Mouse (Mus musculus) large intestine, adult 2 months (tissue): ENCODE results near the gene Lnx2. TPM values are rescaled to one million over a fixed set of nuclear protein-coding genes. Genes with fewer than 3 reads are reported as not detected.

Source experiments
- DNase-seq: peaks from one replicate; pipeline ENCODE4 v3.0.0-alpha.2; 2012; ENCODE audit warnings: low read depth, low spot score
- WGBS: fragments of 180-500 bp; shearing (Covaris S2); methylation state at CpG from one replicate; pipeline ENCODE4 v1.1.7; 2018; 5-methylcytosine and 5-hydroxymethylcytosine counted together
- polyA plus RNA-seq: library from polyadenylated mRNA; depleted of rRNA; stranded (reverse); fragments of >200 nt; gene quantifications from 2 replicates; pipeline ENCODE4 v1.2.3, GENCODE M21; 2012

Lnx2 gene
- polyA plus RNA-seq, 1 experiment: 12.9 TPM

- WGBS: 84% methylated on average over 6 of the region's 6 CpGs
These were observed 22.1 kb downstream of the Lnx2 start for GRCm38 (mm10) chr5:147054328-147054727.

DNA sequence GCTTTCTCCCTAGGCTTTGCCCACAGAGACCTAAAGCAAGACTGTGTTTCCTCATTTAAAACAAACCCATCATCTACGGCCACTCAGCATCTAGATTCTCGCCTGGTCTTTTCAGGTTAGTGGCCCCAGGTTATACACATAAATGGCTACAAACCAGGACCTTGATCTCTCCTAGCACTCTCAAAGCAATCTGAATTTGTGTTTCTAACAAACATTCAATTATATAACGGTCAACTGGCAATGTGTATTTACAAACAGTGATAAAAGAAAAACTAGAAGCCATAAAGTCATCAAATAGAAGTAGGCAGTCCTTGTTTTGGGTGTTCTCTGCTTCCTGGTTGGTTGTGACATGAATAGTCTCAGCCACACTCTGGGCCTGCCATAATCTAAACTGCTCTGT is 22.9 kb downstream of the Lnx2 start:
- DNase-seq: peak; percentile 44
- 18% methylated on average over 3 of the region's 3 CpGs for WGBS

More at GRCm38 (mm10) chr5:147054328-147054727, 22.1 kb downstream of the Lnx2 start:
- DNase-seq: no peak

DNA sequence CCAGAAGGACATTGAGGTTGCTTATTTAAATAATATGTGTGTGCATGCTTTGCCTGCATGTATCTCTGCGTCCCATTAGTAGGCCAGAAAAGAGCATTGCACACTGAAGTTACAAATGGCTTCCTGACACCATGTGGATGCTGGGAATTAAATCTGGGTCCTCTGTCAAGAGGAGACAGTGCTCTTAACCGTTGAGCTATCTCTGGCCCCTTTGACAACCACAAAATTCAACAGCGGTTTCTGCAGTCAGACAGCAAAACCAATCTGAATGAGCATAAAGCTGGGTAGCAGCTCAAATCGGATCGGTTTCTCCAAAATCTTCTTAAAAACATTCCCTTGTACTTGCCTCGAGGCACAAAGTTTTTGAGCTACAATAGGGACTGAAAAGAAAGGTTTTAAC is 23.3 kb downstream of the Lnx2 start:
- DNase-seq: no peak
- 64% methylated on average over 6 of the region's 6 CpGs for WGBS

- DNase-seq: no peak
- WGBS: 88% methylated on average over 4 of the region's 4 CpGs
These were observed 24.2 kb downstream of the Lnx2 start for GRCm38 (mm10) chr5:147052309-147052558.

GRCm38 (mm10) chr5:147051500-147052308 is 24.7 kb downstream of the Lnx2 start:
- WGBS: 77% methylated on average over 29 of the region's 29 CpGs

GRCm38 (mm10) chr5:147050816-147051499 is 25.4 kb downstream of the Lnx2 start:
- WGBS: 75% methylated on average over 13 of the region's 13 CpGs
- no peak for DNase-seq

More at GRCm38 (mm10) chr5:147051500-147052308, 24.7 kb downstream of the Lnx2 start:
- DNase-seq: no peak

GRCm38 (mm10) chr5:147049544-147050209 is 26.7 kb downstream of the Lnx2 start:
- DNase-seq: no peak
- WGBS: 56% methylated on average over 19 of the region's 19 CpGs

DNA sequence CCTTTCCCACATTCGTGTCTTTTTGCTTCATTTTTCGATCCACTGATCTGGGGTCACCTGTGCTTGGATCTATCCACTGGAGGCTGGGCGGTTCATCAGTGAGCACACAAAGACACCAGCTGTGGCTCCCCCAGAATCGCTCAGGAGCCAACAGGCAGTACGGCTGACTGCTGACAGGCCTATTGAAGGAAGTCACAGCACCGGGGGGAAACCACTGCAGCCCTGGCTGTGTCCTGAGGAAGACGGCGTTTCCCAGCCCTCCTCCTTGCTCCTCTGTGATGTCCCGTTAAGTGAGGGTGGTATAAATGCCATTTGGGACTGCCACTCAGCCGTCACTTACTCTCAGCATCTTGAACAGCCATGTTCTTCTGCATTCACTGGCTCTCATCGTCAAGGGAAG is 30.5 kb downstream of the Lnx2 start:
- DNase-seq: no peak
- 69% methylated on average over 11 of the region's 11 CpGs for WGBS

DNA sequence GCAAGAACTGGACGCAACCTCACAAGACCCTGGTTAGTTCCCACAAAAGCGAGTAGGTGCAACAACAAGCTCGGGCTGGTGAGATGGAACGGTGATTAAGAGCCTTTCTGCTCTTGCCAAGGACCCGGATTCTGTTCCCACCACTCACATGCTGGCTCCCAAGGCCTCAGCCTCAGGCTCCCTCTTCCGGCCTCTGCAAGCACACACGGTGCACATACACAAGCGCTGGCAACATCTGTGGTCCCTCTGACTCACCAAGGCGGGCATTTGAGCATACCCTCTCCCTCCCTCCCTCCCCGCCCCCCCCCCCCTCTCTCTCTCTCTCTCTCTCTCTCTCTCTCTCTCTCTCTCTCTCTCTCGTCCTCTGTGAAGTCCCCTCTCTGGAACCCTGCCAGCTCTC is 31.1 kb downstream of the Lnx2 start:
- DNase-seq: no peak
- WGBS: 75% methylated on average over 11 of the region's 11 CpGs

DNA sequence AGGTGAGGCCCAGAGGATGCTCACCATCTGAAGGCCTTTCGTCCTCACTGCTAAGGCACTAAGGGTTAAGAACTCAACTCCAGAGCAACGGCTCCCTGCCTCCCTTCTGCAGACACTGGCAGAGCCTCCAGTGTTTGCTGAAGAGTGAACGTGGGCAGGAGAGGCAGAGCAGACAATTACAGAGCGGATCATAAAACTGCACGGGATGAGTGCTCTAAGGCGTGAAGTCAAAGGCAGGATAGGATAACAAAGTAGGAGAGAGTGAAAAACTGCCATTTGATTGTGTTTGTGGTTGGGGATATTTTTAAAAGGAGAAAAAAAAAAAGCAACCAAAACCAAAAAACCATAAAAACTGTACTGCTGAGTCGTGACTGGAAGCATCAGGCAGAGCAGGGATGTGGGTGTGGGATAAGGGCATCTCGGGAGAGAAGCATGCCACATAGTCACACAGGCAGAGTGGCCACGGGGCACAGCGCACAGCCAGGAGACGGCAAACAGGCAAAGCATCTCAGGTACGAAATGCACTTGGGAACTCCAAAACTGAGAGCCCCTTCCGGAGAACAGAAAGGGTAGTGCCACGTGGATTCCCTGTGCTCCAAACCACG is 33.0 kb downstream of the Lnx2 start:
- no peak for DNase-seq
- 51% methylated on average over 15 of the region's 15 CpGs for WGBS

DNA sequence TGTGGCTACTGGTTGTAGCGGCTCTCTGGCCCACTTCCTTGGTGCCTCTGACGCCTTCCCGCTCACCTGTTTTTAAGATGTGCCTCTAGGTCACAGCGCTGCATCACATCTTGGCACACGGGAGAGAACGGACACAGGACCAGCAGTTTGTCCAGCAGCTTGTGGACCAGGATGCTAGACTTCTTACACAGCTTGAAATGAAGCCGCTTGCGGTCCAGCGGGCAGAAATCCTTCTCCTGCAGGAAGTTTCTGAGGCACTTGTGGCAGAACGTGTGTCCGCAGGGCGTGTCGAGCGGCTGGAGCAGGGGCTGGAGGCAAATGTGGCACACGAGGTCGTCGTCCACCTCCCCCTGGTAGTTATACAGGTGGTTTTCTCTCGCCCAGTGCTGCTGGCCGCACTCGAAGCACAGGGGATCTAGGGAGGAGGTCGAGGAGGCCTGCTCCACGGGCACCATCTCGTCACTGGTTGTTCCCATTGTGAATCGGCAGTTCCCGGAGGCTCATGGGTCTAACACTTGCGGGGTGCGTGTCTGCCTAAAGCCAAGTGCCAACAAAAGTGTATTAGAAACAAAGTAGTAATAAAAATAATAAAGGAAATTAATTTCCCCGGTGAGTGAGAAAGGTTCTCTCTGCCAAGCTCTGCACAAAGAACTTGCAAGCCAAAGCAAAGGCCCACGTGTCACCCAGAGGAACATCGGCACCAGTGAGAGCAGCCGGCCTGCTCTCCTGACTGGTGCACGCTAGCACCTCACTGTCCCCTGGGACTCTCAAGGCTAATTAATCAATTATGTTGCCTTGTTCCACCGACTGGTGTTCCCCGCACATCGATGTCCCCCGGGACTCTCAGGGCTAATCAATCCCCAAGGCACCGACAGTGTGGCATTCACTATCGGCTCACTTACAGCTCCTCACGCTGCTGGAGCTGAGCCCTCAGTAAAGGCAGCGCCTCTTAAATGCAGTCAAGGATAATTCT is 34.1 kb downstream of the Lnx2 start:
- 87% methylated on average over 40 of the region's 40 CpGs for WGBS
- DNase-seq: no peak

GRCm38 (mm10) chr5:147039394-147039793 is 37.0 kb downstream of the Lnx2 start:
- DNase-seq: no peak
- 83% methylated on average over 5 of the region's 5 CpGs for WGBS

GRCm38 (mm10) chr5:147037601-147038000 is 38.8 kb downstream of the Lnx2 start:
- no peak for DNase-seq
- 41% methylated on average over 3 of the region's 3 CpGs for WGBS

DNA sequence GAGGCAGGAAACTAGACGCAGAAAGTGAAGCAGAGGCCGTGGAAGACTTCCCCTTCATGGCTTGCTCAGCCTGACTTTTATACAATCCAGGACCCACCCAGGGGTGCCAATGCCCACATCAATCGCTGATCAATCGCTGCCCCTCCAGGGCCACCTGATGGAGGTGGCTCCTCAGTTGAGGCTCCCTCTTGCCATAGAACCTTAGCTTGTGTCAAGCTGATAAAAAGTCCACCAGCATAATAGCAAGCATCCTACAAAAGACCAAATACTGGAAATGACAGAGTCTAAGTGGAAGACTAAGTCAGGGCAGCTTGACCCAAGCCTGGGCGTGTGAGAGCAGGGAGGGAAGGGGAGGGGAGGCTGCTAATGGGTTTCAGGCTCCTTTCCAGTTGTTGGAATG is 39.7 kb downstream of the Lnx2 start:
- WGBS: 85% methylated on average over 5 of the region's 5 CpGs

DNA sequence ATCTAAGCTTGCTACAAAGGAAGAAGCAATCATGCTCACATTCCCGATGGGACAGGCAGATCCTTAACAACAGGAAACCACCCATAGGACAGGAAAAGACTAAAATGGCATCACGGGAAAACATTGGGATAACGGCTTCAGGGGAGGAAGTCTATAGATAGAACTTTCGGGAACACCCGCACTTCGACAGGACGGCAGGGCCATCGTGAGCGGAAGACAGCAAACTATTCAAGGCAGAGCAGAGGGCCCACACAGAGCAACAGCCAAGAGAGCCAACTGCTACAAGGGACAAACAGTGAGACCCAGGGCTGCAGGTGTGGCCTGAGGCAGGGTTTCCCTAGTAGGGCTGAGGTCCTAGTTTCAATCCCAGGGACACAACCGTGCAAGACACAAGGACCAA is 40.4 kb downstream of the Lnx2 start:
- 84% methylated on average over 10 of the region's 10 CpGs for WGBS
- no peak for DNase-seq

More for the DNA sequence above, 39.7 kb downstream of the Lnx2 start:
- no peak for DNase-seq

DNA sequence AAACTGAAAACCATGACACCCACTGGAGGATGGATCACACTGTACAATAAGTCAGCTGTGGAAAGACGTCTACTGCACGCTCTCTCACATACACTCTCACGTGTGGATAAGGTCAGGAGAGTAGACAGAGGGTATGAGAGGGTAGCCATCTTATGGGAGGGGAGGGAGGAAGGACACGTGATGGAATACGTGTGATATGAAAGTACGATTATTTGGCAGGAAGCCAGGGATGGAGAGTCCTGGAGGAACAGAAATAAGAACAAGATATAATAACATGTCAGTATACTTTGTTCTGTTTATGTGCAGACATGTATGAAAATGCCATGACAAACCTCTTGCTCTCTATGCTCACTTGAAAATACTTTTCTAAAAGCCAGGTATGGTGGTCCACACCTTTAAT is 41.1 kb downstream of the Lnx2 start:
- DNase-seq: no peak
- WGBS: 61% methylated on average over 6 of the region's 6 CpGs

GRCm38 (mm10) chr5:147034283-147034682 is 42.1 kb downstream of the Lnx2 start:
- WGBS: 76% methylated on average over 12 of the region's 12 CpGs
- DNase-seq: no peak

GRCm38 (mm10) chr5:147033155-147033554 is 43.2 kb downstream of the Lnx2 start:
- DNase-seq: no peak
- WGBS: 77% methylated on average over 13 of the region's 13 CpGs

DNA sequence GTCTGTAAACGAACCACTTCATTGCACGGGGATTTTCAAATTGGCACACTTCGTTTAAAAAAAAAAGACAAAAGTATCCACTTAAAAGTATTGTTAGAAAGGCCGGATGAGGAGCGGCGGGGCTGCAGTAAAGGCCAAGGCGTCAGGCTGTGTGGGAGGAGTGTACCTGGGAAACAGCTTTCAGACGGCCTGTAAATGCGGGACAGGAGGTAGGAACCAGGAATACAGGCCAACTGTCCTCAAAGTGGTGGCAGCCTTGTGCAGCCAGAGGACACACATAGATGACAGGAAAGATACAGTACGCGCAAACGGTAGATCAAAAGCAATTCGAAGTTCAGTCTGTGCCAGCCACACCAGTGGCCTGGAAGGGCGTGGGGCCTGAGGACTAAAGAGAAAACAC is 45.1 kb downstream of the Lnx2 start:
- 74% methylated on average over 14 of the region's 14 CpGs for WGBS
- DNase-seq: no peak
